Mouse (Mus musculus): ENCODE measurements around the gene Sec14l2. TPM values are rescaled to one million over a fixed set of nuclear protein-coding genes. Genes with fewer than 3 reads are reported as not detected.

The Sec14l2 gene
- total RNA-seq (2014; fragmentation: Nextera tagmentation): 17.5 and 26.8 TPM in 2 replicates
- 4.5 and 22.5 TPM in 2 replicates for total RNA-seq (2017)

- ATAC-seq (replicated peaks; ENCODE audit: low FRiP score, low TSS enrichment, poor library complexity, severe bottlenecking): peak; percentile 17; the same call in 1 of the 2 replicates
These were observed at the start of gene Sec14l2 for GRCm38 (mm10) chr11:4122742-4123579. TSS of gene Sec14l2 (minus strand) at chr11:4123415.

- no peak for ATAC-seq (replicated peaks; ENCODE audit: low FRiP score, low TSS enrichment, poor library complexity, severe bottlenecking)
These were observed 43.4 kb upstream of the Sec14l2 start for GRCm38 (mm10) chr11:4166467-4167090.

- ATAC-seq (replicated peaks; ENCODE audit: low FRiP score, low TSS enrichment, poor library complexity, severe bottlenecking): no peak
These were observed 41.5 kb upstream of the Sec14l2 start for GRCm38 (mm10) chr11:4164701-4165100.

DNA sequence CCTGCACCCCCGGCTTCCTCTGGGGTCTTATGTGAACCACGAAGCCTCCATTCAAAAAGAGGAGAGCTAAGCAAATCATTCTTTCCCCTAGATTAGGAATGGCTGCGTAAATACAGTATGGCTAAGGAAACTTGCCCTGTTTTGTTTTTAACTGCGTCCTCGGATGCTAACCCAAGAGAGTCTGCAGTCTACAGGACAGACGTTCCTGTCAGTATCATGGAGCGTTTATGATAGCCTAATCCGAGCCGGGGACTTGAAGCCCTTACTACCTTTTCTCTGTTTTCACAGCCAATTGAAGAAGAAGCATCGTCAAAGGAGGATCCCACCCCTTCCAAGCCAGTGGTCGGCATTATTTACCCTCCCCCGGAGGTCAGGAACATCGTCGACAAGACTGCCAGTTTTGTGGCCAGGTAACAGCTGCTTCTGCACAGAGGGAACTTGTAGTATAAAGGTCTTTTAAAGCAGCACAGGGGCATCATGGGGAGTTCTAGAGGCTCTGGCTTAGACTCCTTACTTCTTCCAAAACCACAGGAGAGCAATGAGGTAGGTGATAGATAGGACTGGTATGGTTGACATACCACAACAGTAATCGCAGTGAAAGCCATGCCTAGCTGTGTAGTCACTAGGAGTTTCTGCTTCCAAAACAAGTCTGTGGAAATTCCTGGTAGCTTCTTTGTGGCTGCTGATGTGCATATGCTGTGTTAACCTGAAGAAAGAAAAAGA is 37.7 kb upstream of the Sec14l2 start:
- peak; percentile 62 for ATAC-seq (replicated peaks; ENCODE audit: low FRiP score, low TSS enrichment, poor library complexity, severe bottlenecking)

DNA sequence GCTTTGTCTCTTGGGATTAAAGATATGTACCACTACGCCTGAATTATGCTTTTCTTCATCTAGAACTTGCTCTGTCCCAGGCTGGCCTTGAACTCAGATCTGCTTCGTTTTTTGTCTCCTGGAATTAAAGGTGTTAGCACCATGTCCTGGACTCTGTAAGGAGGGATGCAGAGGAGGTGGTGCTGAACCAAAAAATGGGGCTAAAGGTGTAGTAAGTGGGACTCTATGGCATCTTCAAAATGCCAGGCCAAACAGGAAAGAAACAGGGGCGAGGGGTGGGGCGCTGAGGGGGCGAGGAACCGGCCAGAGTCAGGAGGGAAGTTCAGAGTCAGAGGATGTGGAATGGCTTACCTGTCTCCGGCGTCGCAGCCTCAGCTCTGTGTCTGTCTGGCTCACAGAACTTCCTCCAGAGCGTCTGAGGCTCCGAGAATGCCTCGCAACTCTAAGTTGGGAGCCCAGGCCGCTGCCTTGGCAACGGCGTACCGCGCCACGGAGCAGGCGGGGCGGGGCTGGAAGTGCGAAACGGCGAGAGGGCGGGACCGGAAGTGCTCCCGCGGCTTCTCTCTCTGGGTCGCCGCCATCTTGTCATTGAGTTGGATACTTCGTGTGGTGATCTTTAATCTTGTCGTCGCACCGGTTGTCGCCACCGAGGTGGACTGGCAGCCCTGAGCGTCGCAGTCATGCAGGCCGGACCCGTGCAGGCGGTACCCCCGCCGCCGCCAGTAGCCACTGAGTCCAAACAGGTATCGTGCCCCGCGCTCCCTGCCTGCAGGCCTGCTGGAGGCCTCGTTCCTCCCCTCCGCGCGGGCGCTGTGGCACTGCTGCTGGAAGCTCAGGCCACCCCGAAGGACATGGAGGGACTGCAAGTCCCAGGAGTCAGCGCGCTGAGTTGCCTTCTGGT is 36.8 kb upstream of the Sec14l2 start, which contains the start of the genes Ccdc157 and Sf3a1:
Ccdc157 (minus strand) TSS at position 486 of the 901 bp plus-strand sequence.
Sf3a1 (plus strand) TSS at position 543 of the 901 bp plus-strand sequence.
- peak; percentile 93 for ATAC-seq (replicated peaks; ENCODE audit: low FRiP score, low TSS enrichment, poor library complexity, severe bottlenecking)

DNA sequence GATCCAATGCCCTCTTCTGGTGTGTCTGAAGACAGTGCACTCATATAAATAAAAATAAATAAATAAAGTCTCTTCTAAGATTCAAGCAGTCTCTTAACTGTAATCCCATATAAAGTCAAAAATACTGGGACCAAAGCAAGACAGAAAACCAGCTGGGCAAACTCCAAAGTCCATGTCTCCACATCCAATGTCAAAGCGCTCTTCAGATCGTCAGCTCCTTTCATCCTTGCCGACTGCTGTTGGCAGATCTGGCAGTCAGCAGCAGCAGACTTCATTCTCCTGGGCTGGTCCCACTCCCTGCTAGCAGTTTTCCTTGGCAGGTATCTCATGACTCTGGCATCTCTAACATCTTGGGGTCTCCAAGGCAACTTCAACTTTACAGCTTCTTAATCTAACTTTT is 35.5 kb upstream of the Sec14l2 start:
- no peak for ATAC-seq (replicated peaks; ENCODE audit: low FRiP score, low TSS enrichment, poor library complexity, severe bottlenecking)

GRCm38 (mm10) chr11:4155641-4156040 is 32.4 kb upstream of the Sec14l2 start:
- peak; percentile 64 for ATAC-seq (replicated peaks; ENCODE audit: low FRiP score, low TSS enrichment, poor library complexity, severe bottlenecking)

- peak; percentile 60; the same call in 1 of the 2 replicates for ATAC-seq (replicated peaks; ENCODE audit: low FRiP score, low TSS enrichment, poor library complexity, severe bottlenecking)
These were observed 30.5 kb upstream of the Sec14l2 start for GRCm38 (mm10) chr11:4153694-4154093.

- ATAC-seq (replicated peaks; ENCODE audit: low FRiP score, low TSS enrichment, poor library complexity, severe bottlenecking): no peak
These were observed 26.7 kb upstream of the Sec14l2 start for GRCm38 (mm10) chr11:4149886-4150285.

DNA sequence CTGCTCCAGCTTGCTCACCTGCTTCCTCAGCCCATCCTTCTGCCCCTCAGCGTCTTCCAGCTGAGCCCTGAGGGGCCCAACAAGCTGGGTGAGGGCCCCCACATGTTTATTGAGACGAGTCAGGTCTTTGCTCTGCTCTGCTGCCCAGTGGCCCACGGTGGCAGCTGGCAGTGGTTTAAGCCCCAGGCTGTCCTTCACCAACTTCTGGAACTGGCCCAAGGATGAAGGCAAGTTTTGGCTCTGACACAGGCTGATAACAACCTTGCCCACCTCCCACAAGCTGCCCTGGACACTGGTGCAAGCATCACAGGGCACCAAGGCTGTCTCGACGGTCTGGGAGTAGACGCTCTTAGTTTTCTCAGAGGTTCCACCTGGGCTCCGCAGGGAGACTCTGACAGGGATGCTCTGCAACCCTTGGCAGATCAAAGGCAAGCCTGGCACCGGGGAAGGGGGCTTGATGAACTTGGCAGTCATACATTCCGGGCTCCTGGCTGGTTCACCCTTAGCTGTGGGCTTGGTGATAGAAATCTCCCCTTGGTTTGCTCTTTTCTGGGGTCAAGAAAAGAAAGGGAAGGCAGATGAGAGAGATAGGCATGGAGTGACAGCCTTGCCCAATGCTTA is 25.4 kb upstream of the Sec14l2 start:
- no peak for ATAC-seq (replicated peaks; ENCODE audit: low FRiP score, low TSS enrichment, poor library complexity, severe bottlenecking)

DNA sequence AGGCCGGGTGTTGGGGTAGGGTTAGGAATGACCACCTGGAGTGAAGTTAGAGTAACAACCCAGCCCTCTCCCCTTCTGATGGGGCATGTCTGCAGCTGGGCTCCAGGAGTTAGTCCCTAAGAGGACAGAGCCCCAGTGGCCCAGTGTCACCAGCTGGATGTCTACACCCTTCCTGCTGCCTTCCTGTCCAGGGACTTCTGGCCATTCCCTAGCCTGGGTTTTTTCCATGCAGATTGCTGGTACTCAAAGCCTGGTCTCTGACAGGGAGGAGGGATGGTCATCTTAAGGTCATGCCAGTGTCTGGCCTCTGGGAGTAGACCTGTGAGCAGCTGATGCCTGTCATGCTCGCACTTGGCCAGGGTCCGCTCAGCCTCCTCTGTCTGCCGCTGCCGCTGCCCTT is 24.9 kb upstream of the Sec14l2 start:
- ATAC-seq (replicated peaks; ENCODE audit: low FRiP score, low TSS enrichment, poor library complexity, severe bottlenecking): no peak

- ATAC-seq (replicated peaks; ENCODE audit: low FRiP score, low TSS enrichment, poor library complexity, severe bottlenecking): no peak
These were observed 23.9 kb upstream of the Sec14l2 start for GRCm38 (mm10) chr11:4147098-4147497.

- ATAC-seq (replicated peaks; ENCODE audit: low FRiP score, low TSS enrichment, poor library complexity, severe bottlenecking): no peak
These were observed 23.2 kb upstream of the Sec14l2 start for GRCm38 (mm10) chr11:4146381-4146780.

DNA sequence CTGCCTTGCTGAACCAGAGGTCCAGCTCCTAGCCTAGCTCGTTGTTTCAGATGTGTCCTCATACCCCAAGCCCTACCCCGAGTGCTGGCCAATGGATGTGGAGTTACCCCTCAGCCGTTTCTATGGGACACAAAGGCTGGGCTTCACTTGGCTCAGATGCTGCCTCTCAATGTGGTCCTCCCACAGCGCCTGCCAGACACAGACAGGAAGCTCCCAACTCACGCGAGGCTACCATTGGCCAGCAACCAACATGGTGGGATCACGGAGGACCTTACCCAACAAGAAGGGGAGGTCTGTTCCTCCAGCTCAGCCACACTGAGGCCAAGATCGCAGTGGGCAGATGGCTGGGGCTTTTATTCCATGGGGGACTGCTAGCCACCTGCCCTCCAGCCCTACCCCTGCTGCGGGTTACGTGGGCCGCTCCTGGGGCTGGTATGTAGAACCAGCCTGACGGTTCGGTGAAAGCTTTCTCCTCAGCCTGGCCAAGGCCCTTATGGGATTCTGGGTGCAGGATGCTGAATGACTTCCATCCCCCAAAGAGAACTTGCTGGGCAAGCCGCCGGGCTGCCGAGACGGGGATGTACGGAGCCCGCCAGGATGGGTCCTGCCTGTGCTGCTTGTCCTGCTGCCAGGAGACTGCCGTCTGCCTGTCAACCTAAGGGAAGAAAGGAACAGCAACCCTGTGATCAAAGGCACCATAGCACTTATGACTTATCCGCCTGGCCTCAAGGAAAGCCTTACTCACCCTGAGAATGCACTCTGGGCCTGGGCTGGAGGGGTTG is 20.3 kb upstream of the Sec14l2 start:
- no peak for ATAC-seq (replicated peaks; ENCODE audit: low FRiP score, low TSS enrichment, poor library complexity, severe bottlenecking)

DNA sequence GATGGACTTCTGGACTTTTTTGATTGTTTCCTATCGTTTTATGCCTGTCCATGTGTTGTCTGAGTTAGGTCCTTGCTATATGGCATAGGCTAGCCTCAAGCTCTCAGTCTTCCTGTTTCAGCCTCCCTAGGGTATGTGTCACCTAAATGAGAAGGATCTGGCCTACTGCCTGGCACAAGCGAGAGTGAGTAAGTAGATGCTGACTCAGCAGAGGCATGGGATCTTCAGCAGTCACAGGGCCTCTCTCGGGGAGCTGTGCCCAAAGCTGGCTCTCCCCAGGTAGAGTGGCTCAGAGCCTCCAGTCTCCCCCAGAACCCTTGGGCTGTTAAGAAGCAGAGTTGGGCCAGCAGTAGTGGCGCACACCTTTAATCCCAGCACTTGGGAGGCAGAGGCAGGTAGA is 19.1 kb upstream of the Sec14l2 start:
- ATAC-seq (replicated peaks; ENCODE audit: low FRiP score, low TSS enrichment, poor library complexity, severe bottlenecking): no peak

DNA sequence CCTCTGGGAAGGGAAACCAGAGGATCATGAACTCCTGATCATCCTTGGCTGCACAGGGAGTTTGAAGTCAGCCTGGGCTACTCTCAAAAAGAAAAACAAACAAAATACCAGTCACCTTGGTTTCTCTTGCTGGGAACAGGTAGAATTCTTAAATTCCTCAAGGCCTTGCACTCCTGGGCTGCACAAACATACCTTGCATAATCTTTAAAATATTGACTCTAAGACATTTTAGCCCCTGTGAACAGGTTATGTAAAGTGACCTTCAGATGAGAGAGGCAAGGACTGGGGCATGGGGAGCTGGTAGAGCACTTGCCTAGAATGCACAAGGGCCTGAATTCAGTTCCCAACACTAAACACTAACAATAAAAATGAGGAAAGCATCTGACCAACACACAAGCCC is 18.3 kb upstream of the Sec14l2 start:
- ATAC-seq (replicated peaks; ENCODE audit: low FRiP score, low TSS enrichment, poor library complexity, severe bottlenecking): no peak

- ATAC-seq (replicated peaks; ENCODE audit: low FRiP score, low TSS enrichment, poor library complexity, severe bottlenecking): no peak
These were observed 15.7 kb upstream of the Sec14l2 start for GRCm38 (mm10) chr11:4138964-4139363.

Measured in megakaryocyte-erythroid progenitor cell, adult 5-6 weeks (primary cell).